In genomic region chr2:26330702-26331101, GRCm38 (mm10) we compare ENCODE assay signal across 17 mouse cellular contexts. TPM values are rescaled to one million over a fixed set of nuclear protein-coding genes. Genes with fewer than 3 reads are reported as not detected.
DNase-seq lines count a peak whose midpoint lies in the region; ATAC-seq and TF ChIP-seq lines count a peak whose summit lies in the region.
"Had no signal": no experiment of that assay in that cellular context is flagged by ENCODE, and none has a peak within 500 bp of the region (broad histone marks: within the 10 kb centered on the region; RNA-seq: fewer than 3 reads in every experiment).

No protein-coding gene starts in this region.

- TF ChIP-seq POLR2A in kidney, adult 2 months (IDR thresholded peaks at IDR 0.05; ENCODE audit: low read depth, low read length): no peak

- TF ChIP-seq CTCF in forebrain, postnatal 0 days (IDR thresholded peaks at IDR 0.05; ENCODE audit: low read depth): no peak
- no peak for TF ChIP-seq CTCF in kidney, adult 2 months (conservative IDR thresholded peaks at IDR 0.05; ENCODE audit: insufficient read depth, insufficient read length, low read depth, low read length)

- no peak for DNase-seq in forebrain, postnatal 0 days
- no peak for DNase-seq in kidney, adult 2 months
- DNase-seq in left cerebral cortex, adult 9 months (ENCODE audit: low spot score in 2 of 2): no peak
- DNase-seq in right cerebral cortex, postnatal 14 days: no peak
- DNase-seq: cerebellum, postnatal 36 days; gastrocnemius, postnatal 10 days; kidney, adult 8-10 months; liver, embryonic 13.5 days; lung, postnatal 36 days had no signal

- no peak overlapping the region for H3K9ac ChIP-seq in forebrain, postnatal 0 days
- no peak overlapping the region for H3K9ac ChIP-seq in forebrain, embryonic 13.5 days
- 0 out of 2 replicates have a peak overlapping the region, but pooled peaks have one; percentile 26 for H3K9ac ChIP-seq in kidney, embryonic 16.5 days (replicated peaks; ENCODE audit: low read length)
- peak overlapping the region; percentile 21; the same call in 1 of the 2 replicates for H3K9ac ChIP-seq in embryonic facial prominence, embryonic 13.5 days
- H3K9ac ChIP-seq in midbrain, embryonic 15.5 days: no peak overlapping the region
- H3K9ac ChIP-seq: liver, embryonic 13.5 days; stomach, embryonic 15.5 days had no signal

- H3K4me3 ChIP-seq in forebrain, postnatal 0 days (ENCODE audit: low read depth, low read length): no peak overlapping the region
- H3K4me3 ChIP-seq in forebrain, embryonic 13.5 days: no peak overlapping the region
- no peak overlapping the region for H3K4me3 ChIP-seq in kidney, embryonic 16.5 days (ENCODE audit: low read length)
- no peak overlapping the region for H3K4me3 ChIP-seq in kidney, adult 2 months (ENCODE audit: insufficient read depth, low read depth, low read length)
- no peak overlapping the region for H3K4me3 ChIP-seq in embryonic facial prominence, embryonic 13.5 days
- no peak overlapping the region for H3K4me3 ChIP-seq in midbrain, embryonic 15.5 days
- H3K4me3 ChIP-seq: erythroblast, embryonic 14.5 days; liver, embryonic 13.5 days; stomach, embryonic 15.5 days had no signal

- ATAC-seq in forebrain, postnatal 0 days: no peak
- ATAC-seq in forebrain, embryonic 13.5 days: no peak
- ATAC-seq in kidney, embryonic 16.5 days (ENCODE audit: low FRiP score, low TSS enrichment): no peak
- ATAC-seq in embryonic facial prominence, embryonic 13.5 days (ENCODE audit: insufficient number of reproducible peaks, insufficient read depth, low FRiP score, low TSS enrichment, low read depth): no peak
- no peak; the same call in 1 of the 2 replicates for ATAC-seq in midbrain, embryonic 15.5 days (replicated peaks)

- H3K4me1 ChIP-seq in forebrain, postnatal 0 days (ENCODE audit: insufficient read depth): no peaks in the 10 kb centered on the region
- H3K4me1 ChIP-seq in forebrain, embryonic 13.5 days: no peaks in the 10 kb centered on the region
- no peaks in the 10 kb centered on the region for H3K4me1 ChIP-seq in kidney, embryonic 16.5 days (ENCODE audit: insufficient read depth, low read length)
- H3K4me1 ChIP-seq in kidney, adult 2 months (ENCODE audit: control insufficient read depth, insufficient read depth, low read length): no peaks in the 10 kb centered on the region
- no peaks in the 10 kb centered on the region for H3K4me1 ChIP-seq in embryonic facial prominence, embryonic 13.5 days
- no peaks in the 10 kb centered on the region for H3K4me1 ChIP-seq in midbrain, embryonic 15.5 days
- H3K4me1 ChIP-seq: stomach, embryonic 15.5 days had no signal

- H3K27me3 ChIP-seq in forebrain, postnatal 0 days (ENCODE audit: insufficient read depth, low read length): no peaks in the 10 kb centered on the region
- H3K27me3 ChIP-seq in forebrain, embryonic 13.5 days: no peaks in the 10 kb centered on the region
- no peaks in the 10 kb centered on the region for H3K27me3 ChIP-seq in kidney, embryonic 16.5 days (ENCODE audit: insufficient read depth, low read length)
- no peaks in the 10 kb centered on the region for H3K27me3 ChIP-seq in kidney, adult 2 months (replicated peaks; ENCODE audit: control insufficient read depth, insufficient read depth, low read length)
- no peaks in the 10 kb centered on the region for H3K27me3 ChIP-seq in embryonic facial prominence, embryonic 13.5 days
- no peaks in the 10 kb centered on the region for H3K27me3 ChIP-seq in midbrain, embryonic 15.5 days (replicated peaks)
- H3K27me3 ChIP-seq: liver, embryonic 13.5 days; stomach, embryonic 15.5 days had no signal

- H3K4me2 ChIP-seq in forebrain, postnatal 0 days (ENCODE audit: low read depth): no peak overlapping the region
- no peak overlapping the region for H3K4me2 ChIP-seq in forebrain, embryonic 13.5 days
- H3K4me2 ChIP-seq in kidney, embryonic 16.5 days (replicated peaks; ENCODE audit: low read depth, low read length): no peak overlapping the region
- no peak overlapping the region for H3K4me2 ChIP-seq in embryonic facial prominence, embryonic 13.5 days
- no peak overlapping the region for H3K4me2 ChIP-seq in midbrain, embryonic 15.5 days
- H3K4me2 ChIP-seq: liver, embryonic 13.5 days; stomach, embryonic 15.5 days had no signal

- H3K36me3 ChIP-seq in forebrain, postnatal 0 days (ENCODE audit: insufficient read depth): peaks cover 61% of the 10 kb centered on the region
- H3K36me3 ChIP-seq in forebrain, embryonic 13.5 days (ENCODE audit: poor library complexity, severe bottlenecking): peaks cover 62% of the 10 kb centered on the region
- peaks cover 24% of the 10 kb centered on the region for H3K36me3 ChIP-seq in kidney, embryonic 16.5 days (ENCODE audit: insufficient read depth, low read length)
- H3K36me3 ChIP-seq in kidney, adult 2 months (ENCODE audit: control insufficient read depth, insufficient read depth, low read length): no peaks in the 10 kb centered on the region
- H3K36me3 ChIP-seq in embryonic facial prominence, embryonic 13.5 days: peaks cover 64% of the 10 kb centered on the region
- peaks cover 32% of the 10 kb centered on the region for H3K36me3 ChIP-seq in midbrain, embryonic 15.5 days (replicated peaks)
- H3K36me3 ChIP-seq: G1E; liver, embryonic 13.5 days had no signal

- WGBS in forebrain, postnatal 0 days: 62% methylated on average over 6 of the region's 6 CpGs
- WGBS in forebrain, embryonic 13.5 days: 84% methylated on average over 6 of the region's 6 CpGs
- 69% methylated on average over 6 of the region's 6 CpGs for whole genome bisulfite sequencing in kidney, embryonic 16.5 days
- whole genome bisulfite sequencing in kidney, adult 2 months: 77% methylated on average over 6 of the region's 6 CpGs
- 37% methylated on average over 6 of the region's 6 CpGs for WGBS in embryonic facial prominence, embryonic 13.5 days
- 78% methylated on average over 6 of the region's 6 CpGs for WGBS in midbrain, embryonic 15.5 days

- H3K9me3 ChIP-seq in forebrain, postnatal 0 days (ENCODE audit: low read length): no peaks in the 10 kb centered on the region
- no peaks in the 10 kb centered on the region for H3K9me3 ChIP-seq in forebrain, embryonic 13.5 days (replicated peaks)
- no peaks in the 10 kb centered on the region for H3K9me3 ChIP-seq in kidney, embryonic 16.5 days (ENCODE audit: low read length)
- no peaks in the 10 kb centered on the region for H3K9me3 ChIP-seq in embryonic facial prominence, embryonic 13.5 days
- H3K9me3 ChIP-seq in midbrain, embryonic 15.5 days: no peaks in the 10 kb centered on the region
- H3K9me3 ChIP-seq: G1E; liver, embryonic 13.5 days; stomach, embryonic 15.5 days had no signal

- 0 out of 2 replicates have a peak overlapping the region, but pooled peaks have one; percentile 3 for H3K27ac ChIP-seq in forebrain, postnatal 0 days (ENCODE audit: low read depth, low read length)
- no peak overlapping the region for H3K27ac ChIP-seq in forebrain, embryonic 13.5 days
- H3K27ac ChIP-seq in kidney, embryonic 16.5 days (ENCODE audit: low read length): 0 out of 2 replicates have a peak overlapping the region, but pooled peaks have one; percentile 10
- H3K27ac ChIP-seq in kidney, adult 2 months (ENCODE audit: insufficient read depth, low read depth, low read length): no peak overlapping the region
- H3K27ac ChIP-seq in embryonic facial prominence, embryonic 13.5 days: no peak overlapping the region; the same call in 1 of the 2 replicates
- H3K27ac ChIP-seq in midbrain, embryonic 15.5 days: peak overlapping the region; percentile 29; the same call in 1 of the 2 replicates
- H3K27ac ChIP-seq: liver, embryonic 13.5 days; stomach, embryonic 15.5 days had no signal

RNA-seq across cellular contexts. Expression of gene Gpsm1, which starts 15.4 kb away (rescaled TPM):
- total RNA-seq in forebrain, postnatal 0 days (2014; rRNA removed): 242 and 257 TPM in 2 replicates
- polyA plus RNA-seq in forebrain, postnatal 0 days (2015; fragmentation: Nextera tagmentation; extraction: Ambion mirVana): 140 and 149 TPM in 2 replicates
- polyA plus RNA-seq in forebrain, embryonic 13.5 days (2015; fragmentation: Nextera tagmentation; extraction: Ambion mirVana): 97.7 and 120 TPM in 2 replicates
- 41.9 and 44.1 TPM in 2 replicates for polyA plus RNA-seq in kidney, embryonic 16.5 days (2015; fragmentation: Nextera tagmentation; extraction: Ambion mirVana)
- polyA plus RNA-seq in kidney, adult 2 months (2012; rRNA removed): 9.3 and 13.1 TPM in 2 replicates
- polyA plus RNA-seq in embryonic facial prominence, embryonic 13.5 days (2015; fragmentation: Nextera tagmentation; extraction: Ambion mirVana): 54.8 and 57.0 TPM in 2 replicates
- 211 and 216 TPM in 2 replicates for polyA plus RNA-seq in midbrain, embryonic 15.5 days (2015; fragmentation: Nextera tagmentation; extraction: Ambion mirVana)

RNA-seq across cellular contexts. Expression of gene Dnlz, which starts 21.2 kb away (rescaled TPM):
- 32.2 and 39.8 TPM in 2 replicates for total RNA-seq in forebrain, postnatal 0 days (2014; rRNA removed)
- polyA plus RNA-seq in forebrain, postnatal 0 days (2015; fragmentation: Nextera tagmentation; extraction: Ambion mirVana): 28.8 and 33.2 TPM in 2 replicates
- 31.1 and 32.2 TPM in 2 replicates for polyA plus RNA-seq in forebrain, embryonic 13.5 days (2015; fragmentation: Nextera tagmentation; extraction: Ambion mirVana)
- polyA plus RNA-seq in kidney, embryonic 16.5 days (2015; fragmentation: Nextera tagmentation; extraction: Ambion mirVana): 30.6 and 34.2 TPM in 2 replicates
- 26.9 and 28.8 TPM in 2 replicates for polyA plus RNA-seq in kidney, adult 2 months (2012; rRNA removed)
- 31.4 and 32.1 TPM in 2 replicates for polyA plus RNA-seq in embryonic facial prominence, embryonic 13.5 days (2015; fragmentation: Nextera tagmentation; extraction: Ambion mirVana)
- 27.6 and 29.8 TPM in 2 replicates for polyA plus RNA-seq in midbrain, embryonic 15.5 days (2015; fragmentation: Nextera tagmentation; extraction: Ambion mirVana)

RNA-seq across cellular contexts. Expression of gene Card9, which starts 30.0 kb away (rescaled TPM):
- 4.0 and 4.1 TPM in 2 replicates for total RNA-seq in forebrain, postnatal 0 days (2014; rRNA removed)
- polyA plus RNA-seq in forebrain, postnatal 0 days (2015; fragmentation: Nextera tagmentation; extraction: Ambion mirVana): 0.84 and 1.8 TPM in 2 replicates
- polyA plus RNA-seq in forebrain, embryonic 13.5 days (2015; fragmentation: Nextera tagmentation; extraction: Ambion mirVana): 0.72 and 2.0 TPM in 2 replicates
- 0.92 and 1.4 TPM in 2 replicates for polyA plus RNA-seq in kidney, embryonic 16.5 days (2015; fragmentation: Nextera tagmentation; extraction: Ambion mirVana)
- 2.1 and 2.5 TPM in 2 replicates for polyA plus RNA-seq in kidney, adult 2 months (2012; rRNA removed)
- 0.81 and 1.3 TPM in 2 replicates for polyA plus RNA-seq in embryonic facial prominence, embryonic 13.5 days (2015; fragmentation: Nextera tagmentation; extraction: Ambion mirVana)
- 1.6 and 2.9 TPM in 2 replicates for polyA plus RNA-seq in midbrain, embryonic 15.5 days (2015; fragmentation: Nextera tagmentation; extraction: Ambion mirVana)

RNA-seq across cellular contexts. Expression of gene Ccdc187, which starts 36.3 kb away (rescaled TPM):
- 1.5 and 2.0 TPM in 2 replicates for total RNA-seq in forebrain, postnatal 0 days (2014; rRNA removed)
- 0.13 TPM in 2 replicates for polyA plus RNA-seq in forebrain, postnatal 0 days (2015; fragmentation: Nextera tagmentation; extraction: Ambion mirVana)
- 0.18 and 0.35 TPM in 2 replicates for polyA plus RNA-seq in forebrain, embryonic 13.5 days (2015; fragmentation: Nextera tagmentation; extraction: Ambion mirVana)
- 0.02 and 0.03 TPM in 2 replicates for polyA plus RNA-seq in kidney, embryonic 16.5 days (2015; fragmentation: Nextera tagmentation; extraction: Ambion mirVana)
- 0.02 and 0.12 TPM in 2 replicates for polyA plus RNA-seq in kidney, adult 2 months (2012; rRNA removed)
- 0.10 and 0.28 TPM in 2 replicates for polyA plus RNA-seq in embryonic facial prominence, embryonic 13.5 days (2015; fragmentation: Nextera tagmentation; extraction: Ambion mirVana)
- polyA plus RNA-seq in midbrain, embryonic 15.5 days (2015; fragmentation: Nextera tagmentation; extraction: Ambion mirVana): 0.18 and 0.25 TPM in 2 replicates
- polyA plus RNA-seq: G1E; neural tube, embryonic 11.5 days had no signal

RNA-seq across cellular contexts. Expression of gene Snapc4, which starts 49.8 kb away (rescaled TPM):
- total RNA-seq in forebrain, postnatal 0 days (2014; rRNA removed): 56.7 and 58.6 TPM in 2 replicates
- polyA plus RNA-seq in forebrain, postnatal 0 days (2015; fragmentation: Nextera tagmentation; extraction: Ambion mirVana): 14.9 and 19.1 TPM in 2 replicates
- polyA plus RNA-seq in forebrain, embryonic 13.5 days (2015; fragmentation: Nextera tagmentation; extraction: Ambion mirVana): 25.1 and 30.9 TPM in 2 replicates
- 31.7 and 35.3 TPM in 2 replicates for polyA plus RNA-seq in kidney, embryonic 16.5 days (2015; fragmentation: Nextera tagmentation; extraction: Ambion mirVana)
- 21.9 and 25.2 TPM in 2 replicates for polyA plus RNA-seq in kidney, adult 2 months (2012; rRNA removed)
- 33.9 and 38.9 TPM in 2 replicates for polyA plus RNA-seq in embryonic facial prominence, embryonic 13.5 days (2015; fragmentation: Nextera tagmentation; extraction: Ambion mirVana)
- polyA plus RNA-seq in midbrain, embryonic 15.5 days (2015; fragmentation: Nextera tagmentation; extraction: Ambion mirVana): 33.0 and 40.0 TPM in 2 replicates

Comparison
In these comparisons a context has a peak if more than half of its experiments do, and no peak if none do; other contexts are left out.
1. H3K27ac ChIP-seq: peak in forebrain, postnatal 0 days (single experiment), kidney, embryonic 16.5 days (single experiment) and midbrain, embryonic 15.5 days (single experiment); none in forebrain, embryonic 13.5 days (single experiment), kidney, adult 2 months (single experiment) and embryonic facial prominence, embryonic 13.5 days (single experiment).
2. H3K9ac ChIP-seq: peak in kidney, embryonic 16.5 days (single experiment) and embryonic facial prominence, embryonic 13.5 days (single experiment); none in forebrain, postnatal 0 days (single experiment), forebrain, embryonic 13.5 days (single experiment) and midbrain, embryonic 15.5 days (single experiment).